Mouse (Mus musculus) adrenal gland, postnatal 36 days (tissue): ENCODE results near the gene Haus3. TPM values are rescaled to one million over a fixed set of nuclear protein-coding genes. Genes with fewer than 3 reads are reported as not detected.
A peak's percentile ranks its signal among the peaks of the same experiment; 100 is the strongest.

Source experiments
- DNase-seq, 2 experiments: peaks; one replicate each; pipeline ENCODE4 v3.0.0; 2021; ENCODE audit warnings: mixed read lengths in 1 of 2
- long read RNA-seq, 2 experiments: library from polyadenylated mRNA; stranded (forward); transcript quantifications; one replicate each; pipeline ENCODE4 v2.0.0; 2021; ENCODE audit warnings: borderline sequencing depth in 2 of 2
- total RNA-seq, 2 experiments: library from RNA; stranded (reverse); gene quantifications; 2 replicates each; pipeline ENCODE4 v1.2.3; 2021

Haus3 gene
- 10 to 100 TPM in 1 of 2 experiments, 1 to 10 TPM in 1; 8.9 to 10.3 TPM for total RNA-seq
- long read RNA-seq, experiment 1, transcript Haus3-201 (5 exons, 2,073 nt): major isoform, 11 of 16 reads
- long read RNA-seq, experiment 1, partial matches to known transcripts: 4 of 16 reads
- long read RNA-seq, experiment 1, other reads (novel, unspliced or antisense): 1 of 16 reads
- long read RNA-seq, experiment 2, transcript Haus3-201 (5 exons, 2,073 nt): major isoform, 5 of 5 reads
- long read RNA-seq, experiment 2, partial matches to known transcripts: 0 of 5 reads
- long read RNA-seq, experiment 2, other reads (novel, unspliced or antisense): 0 of 5 reads

DNA sequence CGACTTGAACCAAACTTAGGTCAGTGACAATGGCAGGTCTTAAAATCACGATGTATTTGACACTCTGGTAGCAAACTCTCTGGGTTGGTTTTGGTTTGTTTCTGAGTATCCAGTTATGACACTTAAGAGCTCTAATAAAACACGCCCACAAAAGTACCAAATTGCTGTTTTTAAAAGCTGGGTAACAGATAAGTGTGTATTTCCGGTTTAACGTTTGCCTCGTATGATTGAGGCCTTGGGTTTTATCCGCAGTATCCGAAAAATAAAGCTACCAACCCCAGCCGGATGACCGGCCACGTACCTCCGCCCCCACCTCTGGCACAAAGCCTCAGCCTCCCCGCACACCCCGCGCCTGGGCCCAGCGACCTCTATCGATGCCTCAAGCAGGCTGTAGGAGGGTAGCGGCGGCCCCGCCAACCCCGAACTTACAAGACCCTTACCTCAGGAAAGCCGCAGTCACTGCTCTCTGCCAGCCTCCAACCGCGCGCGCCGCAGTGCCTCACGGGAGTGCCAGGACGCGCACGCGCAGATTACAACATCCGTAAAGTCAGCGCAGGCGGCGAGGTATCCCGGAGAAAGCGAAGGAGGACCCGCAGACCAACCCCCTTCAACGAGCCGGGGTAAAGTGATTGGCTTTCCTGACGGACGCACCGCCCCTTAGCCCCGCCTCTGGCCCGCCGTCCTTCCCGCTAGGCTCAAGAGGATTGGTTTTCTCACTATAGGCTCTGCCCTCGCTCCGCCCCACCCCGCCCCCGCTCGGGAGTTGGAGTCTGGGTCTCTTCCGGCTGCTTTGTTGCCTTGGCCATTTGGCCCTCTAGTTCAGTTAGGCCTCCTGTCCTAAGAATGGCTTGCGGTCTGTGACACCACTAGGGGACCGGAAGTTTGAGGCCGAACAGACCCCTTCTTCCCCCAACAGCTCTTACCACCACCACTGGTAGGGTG, at the start of gene Haus3, which contains the start of gene Poln:
TSS of gene Haus3 (minus strand) at position 578 of the 942 bp plus-strand sequence.
TSS of gene Poln (minus strand) at position 499 of the 942 bp plus-strand sequence.
- peak; percentile 97 to 98 for DNase-seq

DNA sequence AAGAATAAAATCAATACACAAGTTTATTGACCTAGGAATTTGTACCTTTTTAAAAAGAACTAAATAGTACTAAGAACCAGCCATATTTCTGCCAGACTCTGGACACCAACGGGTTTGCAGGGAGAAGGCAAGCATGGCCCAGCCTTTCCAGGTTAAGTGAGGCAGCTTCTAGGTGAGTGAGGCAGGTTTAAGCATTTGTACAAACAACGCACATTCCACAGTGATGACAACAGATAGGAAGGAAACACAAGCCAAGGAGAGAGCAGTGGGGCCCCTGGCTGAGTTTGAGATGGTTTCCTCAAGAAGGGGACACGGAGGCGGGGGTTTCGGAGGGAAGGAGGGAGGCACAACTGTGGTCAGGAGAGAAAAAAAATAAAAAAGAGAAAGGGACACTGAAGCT, 49.3 kb upstream of the Haus3 start:
- DNase-seq: no peak

- no peak for DNase-seq
Observed at GRCm38 (mm10) chr5:34217756-34218155, 48.4 kb upstream of the Haus3 start.

- DNase-seq: no peak
Observed at GRCm38 (mm10) chr5:34216025-34216424, 46.7 kb upstream of the Haus3 start.

DNA sequence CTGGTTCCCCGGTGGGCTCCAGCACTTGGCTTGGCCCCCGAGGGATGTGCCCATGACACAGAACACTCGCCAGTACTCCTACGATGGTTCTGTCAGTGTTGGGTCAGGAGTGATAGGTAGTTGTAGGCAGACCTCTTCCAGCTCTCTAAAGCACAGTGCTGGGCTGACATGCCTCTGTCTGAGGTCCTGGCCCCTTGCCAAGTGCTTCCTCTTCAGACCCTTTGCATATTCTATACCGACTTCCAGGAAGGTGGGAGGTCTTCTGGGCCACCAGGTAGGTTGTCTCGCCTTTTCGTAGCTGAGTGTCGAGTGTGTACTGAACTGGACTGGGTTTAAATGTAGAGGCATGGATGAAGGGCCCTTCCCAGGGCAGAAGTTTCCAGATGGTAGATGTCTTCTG, 44.3 kb upstream of the Haus3 start:
- no peak for DNase-seq

GRCm38 (mm10) chr5:34210279-34210678, 41.0 kb upstream of the Haus3 start:
- DNase-seq: peak; percentile 83 to 90

- no peak for DNase-seq
Observed at GRCm38 (mm10) chr5:34207503-34207902, 38.2 kb upstream of the Haus3 start.

DNA sequence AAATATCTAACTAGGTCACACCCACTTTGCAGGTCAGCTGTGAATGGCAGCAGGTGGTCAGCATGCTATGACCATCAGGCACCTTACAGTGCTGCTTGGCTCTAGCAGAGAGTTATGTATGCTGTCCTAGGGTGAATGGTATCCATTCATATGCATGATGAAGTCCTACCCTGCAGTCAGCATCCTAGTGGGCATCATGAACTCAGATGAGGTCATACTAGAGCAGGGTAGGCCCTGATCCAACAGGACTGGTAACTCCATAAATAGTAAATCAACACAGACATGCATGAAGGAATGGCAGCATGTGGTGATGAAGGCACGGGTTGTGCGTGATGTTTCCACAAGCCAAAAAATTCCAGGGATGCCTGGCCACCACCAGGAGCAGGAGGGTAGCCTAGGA, 36.5 kb upstream of the Haus3 start:
- no peak for DNase-seq

DNA sequence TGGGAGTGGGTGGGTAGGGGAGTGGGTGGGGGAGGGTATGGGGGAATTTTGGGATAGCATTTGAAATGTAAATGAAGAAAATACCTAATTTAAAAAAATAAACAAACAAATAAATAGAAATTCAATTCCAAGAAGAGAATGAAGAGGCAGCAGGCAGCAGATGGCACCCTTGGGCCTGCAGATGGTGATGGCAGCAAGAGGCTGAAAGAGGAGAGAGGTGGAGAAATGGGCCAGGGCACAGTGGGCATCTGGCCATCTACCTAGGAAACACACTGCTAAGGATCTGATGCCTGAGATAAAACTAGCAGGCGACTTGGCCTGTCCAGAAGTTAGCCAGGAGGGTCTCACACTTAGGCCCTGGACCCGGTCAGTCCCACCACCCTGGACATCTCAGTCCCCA, 35.6 kb upstream of the Haus3 start:
- no peak for DNase-seq

DNA sequence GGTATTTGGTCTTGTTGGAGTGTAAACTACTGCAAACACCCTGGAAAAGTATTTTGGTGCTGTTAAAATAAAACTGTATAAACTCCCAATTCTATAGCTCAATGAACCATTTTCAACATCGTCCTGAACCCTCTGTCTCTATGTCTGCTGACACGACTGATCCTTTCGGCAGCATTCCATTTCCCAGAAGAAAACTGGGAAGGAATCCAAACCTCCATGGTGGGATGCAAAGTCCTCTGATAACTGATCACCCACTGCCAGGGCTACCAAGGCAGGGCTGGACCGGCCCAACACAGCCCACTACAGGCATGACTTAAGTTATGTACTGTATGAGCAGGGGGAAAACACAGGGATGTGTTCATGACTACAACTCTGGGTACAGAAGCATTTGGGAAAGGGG, 32.7 kb upstream of the Haus3 start:
- no peak for DNase-seq

- peak; percentile 53 to 64 for DNase-seq
Observed at GRCm38 (mm10) chr5:34201396-34201795, 32.1 kb upstream of the Haus3 start.

GRCm38 (mm10) chr5:34198615-34199014, 29.3 kb upstream of the Haus3 start:
- DNase-seq: no peak

DNA sequence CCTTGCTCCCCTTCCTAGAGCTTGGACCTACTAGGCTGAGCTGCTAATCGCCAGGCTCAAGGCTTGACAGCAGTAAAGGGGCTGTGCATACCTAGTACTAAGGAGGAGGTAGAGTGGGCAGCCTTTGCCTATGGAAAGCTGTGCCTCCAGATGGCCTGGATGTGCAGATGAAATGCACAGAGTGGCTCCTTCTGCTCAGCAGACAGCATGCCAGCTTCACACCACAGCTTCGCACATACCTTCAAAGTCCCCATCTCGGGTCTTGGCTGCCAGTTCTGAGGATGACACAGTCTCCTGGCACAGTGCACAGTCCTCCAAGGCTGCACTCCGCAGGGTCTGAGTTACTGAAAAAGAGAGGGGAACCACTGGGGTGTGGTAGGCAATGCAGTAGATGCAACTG, 27.9 kb upstream of the Haus3 start:
- peak; percentile 33 to 36 for DNase-seq

GRCm38 (mm10) chr5:34196423-34196822, 27.1 kb upstream of the Haus3 start:
- DNase-seq: no peak

DNA sequence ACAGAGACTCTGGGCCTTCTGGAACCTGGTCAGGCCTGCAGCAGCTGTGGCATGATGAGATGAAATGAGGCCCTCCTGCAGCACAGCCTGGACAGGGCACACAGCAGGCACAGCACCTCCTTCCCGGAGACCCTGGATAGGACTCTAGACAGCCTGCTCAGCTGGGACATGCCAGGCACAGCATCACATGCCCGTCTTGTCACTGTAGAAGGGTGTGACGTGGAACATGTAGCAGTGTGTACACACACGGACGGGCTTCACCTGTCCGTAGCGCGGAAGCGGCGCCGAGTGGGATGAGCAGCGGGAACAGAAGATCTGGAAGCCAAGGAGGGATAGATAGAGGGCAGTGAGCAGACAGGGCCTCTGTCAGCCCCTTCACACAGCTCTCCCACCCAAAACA, 26.5 kb upstream of the Haus3 start:
- no peak for DNase-seq

- DNase-seq: no peak
Observed at GRCm38 (mm10) chr5:34194975-34195662, 25.8 kb upstream of the Haus3 start.

DNA sequence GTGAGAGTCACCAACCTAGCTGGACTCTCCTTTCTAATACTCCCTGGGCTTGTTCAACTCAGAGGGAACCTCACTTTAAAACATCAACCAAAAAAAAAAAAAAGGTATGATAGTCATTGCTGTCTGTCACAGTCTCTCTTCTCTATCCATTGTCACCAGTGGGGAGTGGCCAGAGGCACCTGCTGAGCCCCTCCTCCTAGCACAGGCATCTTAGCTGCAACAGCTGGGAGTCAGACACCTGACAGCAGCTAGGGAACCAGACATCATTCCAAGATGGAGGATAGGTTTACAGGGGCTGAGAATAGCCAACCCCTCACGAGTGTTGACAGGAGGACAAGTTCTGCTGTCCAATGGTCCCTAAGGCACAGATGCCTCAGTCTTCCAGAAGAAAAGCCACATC, 25.1 kb upstream of the Haus3 start:
- DNase-seq: no peak

- peak; percentile 42 to 56 for DNase-seq
Observed at GRCm38 (mm10) chr5:34191843-34192242, 22.5 kb upstream of the Haus3 start.

GRCm38 (mm10) chr5:34191021-34191420, 21.7 kb upstream of the Haus3 start:
- peak; percentile 73 to 76 for DNase-seq

GRCm38 (mm10) chr5:34189521-34189920, 20.2 kb upstream of the Haus3 start:
- no peak for DNase-seq

- no peak for DNase-seq
Observed at GRCm38 (mm10) chr5:34188856-34189255, 19.5 kb upstream of the Haus3 start.

GRCm38 (mm10) chr5:34187601-34188316, 18.4 kb upstream of the Haus3 start, which contains the start of gene Mxd4:
Gene Mxd4, minus strand, starts transcription at chr5:34187720.
- peak; percentile 98 to 99 for DNase-seq
